Mouse (Mus musculus) small intestine, adult 2 months (tissue): ENCODE data around the gene Oas1f.

Experiments used
- CTCF ChIP-seq: fragments of 200-500 bp; IDR thresholded peaks from 2 replicates; pipeline ENCODE4 v1.5.1; 2012; ENCODE audit warnings: low read depth, mild to moderate bottlenecking, control low read depth, inconsistent platforms, low read length, moderate library complexity, mixed read lengths; ENCODE audit not compliant: insufficient replicate concordance, insufficient read length; ENCODE audit errors: extremely low read depth
- POLR2A ChIP-seq: fragments of 200-500 bp; IDR thresholded peaks from 2 replicates; pipeline ENCODE4 v1.6.1; 2012; ENCODE audit warnings: low read depth, mild to moderate bottlenecking, control low read depth, inconsistent platforms, low read length, moderate library complexity

DNA sequence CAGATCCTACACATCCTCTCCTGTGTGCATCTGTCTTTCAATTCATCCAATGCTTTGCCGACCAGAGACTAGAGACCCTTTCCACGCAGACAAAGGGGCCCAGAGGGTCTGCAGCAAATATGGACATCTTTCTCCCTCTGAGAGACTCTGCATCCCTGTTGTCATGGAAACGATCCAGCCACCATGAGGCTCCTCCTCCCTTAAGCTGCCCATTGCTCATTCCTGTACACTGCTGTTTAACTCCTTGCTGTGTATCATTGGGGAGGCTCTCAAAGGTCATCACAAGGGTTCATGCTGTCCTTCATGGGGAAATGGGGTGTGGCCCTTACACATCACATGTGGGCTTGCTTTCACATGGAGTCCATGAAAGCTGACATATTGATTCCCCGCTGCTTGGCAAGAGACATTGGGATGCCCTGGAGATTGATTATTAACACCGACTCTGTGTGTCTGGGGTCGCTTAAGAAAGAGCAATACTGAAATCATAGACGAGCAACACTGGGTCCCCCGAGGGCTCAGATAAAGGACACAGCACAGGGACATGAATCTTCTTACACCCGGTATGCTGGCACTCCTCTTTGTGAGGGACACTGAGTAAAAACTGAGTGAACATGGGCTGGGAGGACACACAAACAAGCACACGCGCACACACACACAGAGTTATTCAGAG is 48.2 kb downstream of the Oas1f start:
- TF ChIP-seq CTCF (no peak), POLR2A (no peak)
